Mouse (Mus musculus) limb, embryonic 10.5 days (tissue): ENCODE results near the gene Cd63. TPM values are rescaled to one million over a fixed set of nuclear protein-coding genes. Genes with fewer than 3 reads are reported as not detected.

Source experiments
- DNase-seq: peaks from one replicate; pipeline ENCODE4 v3.0.0-alpha.2; 2017; ENCODE audit warnings: low spot score
- H3K27ac ChIP-seq: fragments of 300-500 bp; sonication (generic); 2 replicates; pipeline ENCODE4 v1.5.1; 2016; ENCODE audit warnings: mild to moderate bottlenecking
- H3K27me3 ChIP-seq: fragments of 300-500 bp; sonication (generic); 2 replicates; pipeline ENCODE4 v1.6.1; 2016; ENCODE audit warnings: low read depth, mild to moderate bottlenecking; ENCODE audit not compliant: poor library complexity, severe bottlenecking
- H3K36me3 ChIP-seq: fragments of 300-500 bp; sonication (generic); 2 replicates; pipeline ENCODE4 v1.6.1; 2016; ENCODE audit warnings: mild to moderate bottlenecking, moderate library complexity
- H3K4me1 ChIP-seq: fragments of 300-500 bp; sonication (generic); 2 replicates; pipeline ENCODE4 v1.6.1; 2016
- H3K4me3 ChIP-seq: fragments of 300-500 bp; sonication (generic); 2 replicates; pipeline ENCODE4 v1.5.1; 2016; ENCODE audit warnings: mild to moderate bottlenecking, moderate library complexity
- H3K9me3 ChIP-seq: fragments of 300-500 bp; sonication (generic); replicated peaks from 2 replicates; pipeline ENCODE4 v1.6.1; 2016; ENCODE audit warnings: mild to moderate bottlenecking
- WGBS: fragments of 180-500 bp; shearing (Covaris S2); methylation state at CpG from one replicate; pipeline ENCODE4 v1.1.7; 2016; 5-methylcytosine and 5-hydroxymethylcytosine counted together
- polyA plus RNA-seq: library from polyadenylated mRNA; unstranded; fragments of >200 nt; fragmentation: Nextera tagmentation; extraction: Ambion mirVana; gene quantifications from 2 replicates; pipeline ENCODE4 v1.2.1, GENCODE M21; 2016

Gene Cd63
- 430 and 439 TPM in 2 replicates for polyA plus RNA-seq

GRCm38 (mm10) chr10:128900698-128901097 lies at the start of gene Cd63:
Gene Cd63, plus strand, starts transcription at chr10:128900989.
- Histone ChIP-seq H3K27me3 (peaks cover 20% of the 10 kb centered on the region), H3K27ac (no peak within 1 kb of the TSS), H3K36me3 (no peaks in the 10 kb centered on the region), H3K4me3 (no peak within 1 kb of the TSS), H3K4me1 (peaks cover 13% of the 10 kb centered on the region), H3K9me3 (no peaks in the 10 kb centered on the region)
- WGBS: 87% methylated on average over 3 of the region's 3 CpGs
- no peak for DNase-seq

GRCm38 (mm10) chr10:128861176-128861575 lies 39.6 kb upstream of the Cd63 start:
- H3K27ac ChIP-seq: no peak overlapping the region
- H3K27me3 ChIP-seq: no peaks in the 10 kb centered on the region
- H3K4me3 ChIP-seq: no peak overlapping the region
- no peaks in the 10 kb centered on the region for H3K4me1 ChIP-seq
- H3K36me3 ChIP-seq: peaks cover 91% of the 10 kb centered on the region
- no peaks in the 10 kb centered on the region for H3K9me3 ChIP-seq
- DNase-seq: no peak

- Histone ChIP-seq H3K27ac (no peak overlapping the region), H3K9me3 (no peaks in the 10 kb centered on the region), H3K4me1 (no peaks in the 10 kb centered on the region), H3K36me3 (peaks cover 89% of the 10 kb centered on the region), H3K4me3 (no peak overlapping the region), H3K27me3 (no peaks in the 10 kb centered on the region)
- 93% methylated on average over 3 of the region's 3 CpGs for WGBS
- no peak for DNase-seq
Measured at GRCm38 (mm10) chr10:128866042-128866441, 34.7 kb upstream of the Cd63 start.

- 83% methylated on average over 1 of the region's 1 CpGs for WGBS
- no peaks in the 10 kb centered on the region for H3K9me3 ChIP-seq
Measured at GRCm38 (mm10) chr10:128866518-128866917, 34.3 kb upstream of the Cd63 start.

GRCm38 (mm10) chr10:128870341-128870740 lies 30.4 kb upstream of the Cd63 start:
- H3K27me3 ChIP-seq: no peaks in the 10 kb centered on the region
- peaks cover 93% of the 10 kb centered on the region for H3K36me3 ChIP-seq
- H3K27ac ChIP-seq: no peak overlapping the region
- WGBS: 87% methylated on average over 3 of the region's 3 CpGs
- DNase-seq: no peak
- no peaks in the 10 kb centered on the region for H3K9me3 ChIP-seq
- H3K4me3 ChIP-seq: no peak overlapping the region
- H3K4me1 ChIP-seq: no peaks in the 10 kb centered on the region

More at GRCm38 (mm10) chr10:128866518-128866917, 34.3 kb upstream of the Cd63 start:
- H3K36me3 ChIP-seq: peaks cover 89% of the 10 kb centered on the region
- H3K27ac ChIP-seq: no peak overlapping the region
- H3K4me1 ChIP-seq: no peaks in the 10 kb centered on the region
- DNase-seq: no peak
- no peak overlapping the region for H3K4me3 ChIP-seq
- H3K27me3 ChIP-seq: no peaks in the 10 kb centered on the region

- H3K4me1 ChIP-seq: no peaks in the 10 kb centered on the region
- no peaks in the 10 kb centered on the region for H3K9me3 ChIP-seq
- H3K36me3 ChIP-seq: peaks cover 93% of the 10 kb centered on the region
- H3K27ac ChIP-seq: no peak overlapping the region
- DNase-seq: no peak
- no peaks in the 10 kb centered on the region for H3K27me3 ChIP-seq
- no peak overlapping the region for H3K4me3 ChIP-seq
Measured at GRCm38 (mm10) chr10:128878291-128878690, 22.5 kb upstream of the Cd63 start.

GRCm38 (mm10) chr10:128878811-128879210 lies 22.0 kb upstream of the Cd63 start:
- peaks cover 93% of the 10 kb centered on the region for H3K36me3 ChIP-seq

GRCm38 (mm10) chr10:128882067-128882466 lies 18.7 kb upstream of the Cd63 start:
- H3K27ac ChIP-seq: no peak overlapping the region
- H3K36me3 ChIP-seq: peaks cover 94% of the 10 kb centered on the region
- WGBS: 91% methylated on average over 5 of the region's 5 CpGs

More at GRCm38 (mm10) chr10:128878811-128879210, 22.0 kb upstream of the Cd63 start:
- Histone ChIP-seq H3K4me3 (no peak overlapping the region), H3K4me1 (no peaks in the 10 kb centered on the region), H3K27ac (no peak overlapping the region), H3K27me3 (no peaks in the 10 kb centered on the region), H3K9me3 (no peaks in the 10 kb centered on the region)
- 86% methylated on average over 2 of the region's 2 CpGs for WGBS
- no peak for DNase-seq

GRCm38 (mm10) chr10:128888941-128889827 lies 11.6 kb upstream of the Cd63 start:
- Histone ChIP-seq H3K36me3 (peaks cover 42% of the 10 kb centered on the region), H3K27ac (peak overlapping the region; percentile 95), H3K4me3 (peak overlapping the region; percentile 93), H3K9me3 (no peaks in the 10 kb centered on the region), H3K27me3 (peaks cover 7% of the 10 kb centered on the region; the same call in 1 of the 2 replicates), H3K4me1 (peaks cover 53% of the 10 kb centered on the region)
- peak; percentile 89 for DNase-seq
- 0% methylated on average over 7 of the region's 7 CpGs for WGBS

More at GRCm38 (mm10) chr10:128882067-128882466, 18.7 kb upstream of the Cd63 start:
- DNase-seq: peak; percentile 29
- H3K9me3 ChIP-seq: no peaks in the 10 kb centered on the region
- H3K27me3 ChIP-seq: no peaks in the 10 kb centered on the region
- peaks cover 13% of the 10 kb centered on the region for H3K4me1 ChIP-seq
- H3K4me3 ChIP-seq: no peak overlapping the region

GRCm38 (mm10) chr10:128889846-128890245 lies 10.9 kb upstream of the Cd63 start:
- peak overlapping the region; percentile 93 for H3K4me3 ChIP-seq
- H3K4me1 ChIP-seq: peaks cover 54% of the 10 kb centered on the region
- 0% methylated on average over 1 of the region's 2 CpGs for WGBS
- no peaks in the 10 kb centered on the region for H3K9me3 ChIP-seq
- H3K36me3 ChIP-seq: peaks cover 35% of the 10 kb centered on the region
- peak overlapping the region; percentile 95 for H3K27ac ChIP-seq
- DNase-seq: no peak
- H3K27me3 ChIP-seq: peaks cover 10% of the 10 kb centered on the region; the same call in 1 of the 2 replicates

GRCm38 (mm10) chr10:128890383-128891295 lies 10.2 kb upstream of the Cd63 start:
- H3K27me3 ChIP-seq: peaks cover 10% of the 10 kb centered on the region; the same call in 1 of the 2 replicates
- H3K4me1 ChIP-seq: peaks cover 59% of the 10 kb centered on the region
- DNase-seq: peak; percentile 53
- H3K27ac ChIP-seq: peak overlapping the region; percentile 95
- H3K4me3 ChIP-seq: peak overlapping the region; percentile 93
- peaks cover 27% of the 10 kb centered on the region for H3K36me3 ChIP-seq
- under 1% methylated on average over 40 of the region's 40 CpGs for WGBS
- H3K9me3 ChIP-seq: no peaks in the 10 kb centered on the region

GRCm38 (mm10) chr10:128891296-128892094 lies 9.3 kb upstream of the Cd63 start, which contains the start of gene Gdf11:
Gene Gdf11, minus strand, starts transcription at chr10:128891718.
- peak; percentile 90 for DNase-seq
- Histone ChIP-seq H3K9me3 (no peaks in the 10 kb centered on the region), H3K4me3 (peak within 1 kb of the TSS; percentile 93), H3K27ac (peak within 1 kb of the TSS; percentile 95), H3K36me3 (peaks cover 19% of the 10 kb centered on the region), H3K27me3 (peaks cover 18% of the 10 kb centered on the region), H3K4me1 (peaks cover 60% of the 10 kb centered on the region)
- under 1% methylated on average over 60 of the region's 89 CpGs for WGBS
